Mouse (Mus musculus) olfactory bulb, adult 2 months (tissue): ENCODE measurements around the gene Prdm2.

ENCODE experiments used
- CTCF ChIP-seq: fragments of 200-500 bp; IDR thresholded peaks from 2 replicates; pipeline ENCODE4 v1.5.1; 2012; ENCODE audit warnings: low read depth, mild to moderate bottlenecking, low read length, moderate library complexity; ENCODE audit not compliant: insufficient read depth
- POLR2A ChIP-seq: fragments of 200-500 bp; IDR thresholded peaks from 2 replicates; pipeline ENCODE4 v1.6.1; 2012; ENCODE audit warnings: mild to moderate bottlenecking, low read depth, low read length, moderate library complexity; ENCODE audit not compliant: insufficient read depth

- no peak for TF ChIP-seq POLR2A
- no peak for TF ChIP-seq CTCF
Observed at GRCm38 (mm10) chr4:143209997-143210396, 2.8 kb downstream of the Prdm2 start.
